Mouse (Mus musculus) MEL (cell line): ENCODE results near the gene Cdkl2.

Source experiments
- POLR2A ChIP-seq, 2 experiments: IDR thresholded peaks; 2 replicates each; pipeline ENCODE4 v1.6.1; 2011 to 2012; ENCODE audit warnings: low read length in 2 of 2, mild to moderate bottlenecking in 2 of 2, control low read depth in 1 of 2, improper control_type of control experiment in 1 of 2, low read depth in 1 of 2, moderate library complexity in 1 of 2; ENCODE audit not compliant: control insufficient read depth in 1 of 2, insufficient read depth in 1 of 2, poor library complexity in 1 of 2
- ZNF384 ChIP-seq: IDR thresholded peaks from 2 replicates; pipeline ENCODE4 v1.6.1; 2012; ENCODE audit warnings: low read depth, mild to moderate bottlenecking, inconsistent platforms, low read length, improper control_type of control experiment

GRCm38 (mm10) chr5:91983490-91983889, 60.2 kb downstream of the Cdkl2 start:
- TF ChIP-seq ZNF384 (no peak), POLR2A (IDR thresholded peaks at IDR 0.05; ENCODE audit: control insufficient read depth in 1 of 2, insufficient read depth in 1 of 2, low read depth in 1 of 2, low read length in 2 of 2, poor library complexity in 1 of 2) (no peak)
